Mouse (Mus musculus): ENCODE measurements at regions not wholly inside any gene's neighbourhood (a gene's known extent, or its start where the extent isn't known, plus 50 kb on each side); places are given as distances from the start of the nearest gene placed in this dataset.

DNA sequence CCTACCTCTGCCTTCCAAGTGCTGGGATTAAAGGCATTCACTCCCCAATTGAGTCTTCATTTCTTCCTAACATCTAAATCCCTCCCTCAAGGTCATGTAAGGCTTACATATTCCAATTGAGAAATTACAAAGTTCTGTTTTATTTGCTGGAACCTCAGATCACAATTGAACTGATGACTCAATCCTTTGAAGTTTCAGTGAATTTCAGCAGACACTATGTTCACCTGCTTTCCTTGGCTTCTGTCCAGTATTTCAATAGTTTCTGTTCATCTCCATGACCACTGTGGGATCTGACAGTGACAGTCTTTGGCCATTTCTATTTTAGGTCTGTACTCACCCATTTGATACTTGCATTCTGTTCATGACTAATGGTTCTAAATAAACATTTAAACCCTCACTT lies 241.9 kb upstream of the Cdh12 start:
- no peak for DNase-seq (ENCODE audit: low spot score in 2 of 2)
- intact Hi-C loops (cut with DNase I), result no loop called here

DNA sequence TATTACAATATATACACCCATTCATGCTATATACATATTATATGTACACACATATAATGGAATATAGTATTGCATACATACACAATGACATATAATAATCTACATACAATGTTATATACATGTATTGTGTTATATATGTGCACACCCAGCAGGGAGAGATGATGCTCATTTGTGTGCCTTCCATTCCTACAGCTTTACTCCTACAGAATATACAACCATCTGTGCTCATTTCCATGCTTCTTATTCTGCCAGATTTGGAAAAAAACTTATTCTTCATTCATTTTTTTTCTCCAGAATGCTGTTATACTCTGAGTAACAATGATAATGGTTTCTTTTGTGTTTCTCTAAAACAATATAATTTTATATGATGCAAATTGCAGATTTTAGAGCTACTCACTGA lies 227.0 kb upstream of the Cdh12 start:
- intact Hi-C loops (cut with DNase I), result no loop called here
- DNase-seq (ENCODE audit: low spot score in 2 of 2), result peak in 1 of 2 experiments; percentile 35

DNA sequence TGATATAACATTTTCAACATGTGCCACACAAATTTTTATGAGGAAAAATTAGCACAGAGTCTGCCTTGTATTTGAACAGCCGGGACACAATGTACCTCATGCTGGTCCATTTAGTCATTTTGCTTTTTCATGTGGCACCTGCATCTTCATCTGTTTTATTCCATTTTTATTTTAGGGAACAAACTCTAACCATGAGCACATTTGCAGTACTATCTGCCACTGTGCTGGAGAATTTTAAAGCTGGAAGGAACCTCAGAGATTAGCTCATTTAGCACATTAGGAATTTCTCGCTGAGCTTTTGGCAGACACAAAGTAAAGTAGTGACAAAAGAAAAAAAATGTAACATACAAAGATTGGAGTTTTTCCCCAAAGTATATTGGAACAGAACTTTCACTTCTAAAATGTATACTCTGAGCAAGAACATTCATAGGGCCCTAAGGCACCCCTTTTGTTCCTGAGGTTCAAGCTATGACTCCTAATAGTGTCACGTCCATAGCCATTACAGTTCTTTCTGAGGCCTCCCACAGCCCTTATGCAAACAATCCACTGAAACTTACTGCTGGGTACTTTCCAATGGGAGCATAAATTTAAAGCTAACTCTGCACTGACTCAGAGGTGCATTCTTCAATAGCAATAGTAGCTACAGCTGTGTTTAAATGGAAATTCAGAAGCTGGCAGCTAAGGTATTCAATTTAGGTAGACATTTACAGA lies 225.6 kb upstream of the Cdh12 start:
- intact Hi-C loops (cut with DNase I), result no loop called here
- DNase-seq (ENCODE audit: low spot score in 2 of 2), result peak; percentile 5 to 26

DNA sequence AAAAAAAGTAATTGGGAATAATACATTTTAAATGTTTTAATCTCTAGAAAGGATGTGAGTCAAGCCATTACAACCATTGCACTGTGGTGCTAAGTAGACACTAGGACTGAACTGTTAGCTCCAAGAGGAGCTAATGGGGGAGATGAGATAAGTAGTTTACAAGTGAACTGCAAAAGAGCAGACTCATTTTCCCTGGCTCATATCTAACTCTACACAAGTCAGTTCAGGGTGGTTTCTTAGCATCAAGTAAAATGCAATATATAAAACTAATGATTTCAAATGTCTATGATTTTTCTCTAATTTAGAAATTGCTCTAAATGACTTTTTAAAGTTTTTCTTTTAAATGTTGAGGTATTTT lies 225.1 kb upstream of the Cdh12 start:
- intact Hi-C loops (cut with DNase I), result no loop called here
- DNase-seq (ENCODE audit: low spot score in 2 of 2), result no peak

DNA sequence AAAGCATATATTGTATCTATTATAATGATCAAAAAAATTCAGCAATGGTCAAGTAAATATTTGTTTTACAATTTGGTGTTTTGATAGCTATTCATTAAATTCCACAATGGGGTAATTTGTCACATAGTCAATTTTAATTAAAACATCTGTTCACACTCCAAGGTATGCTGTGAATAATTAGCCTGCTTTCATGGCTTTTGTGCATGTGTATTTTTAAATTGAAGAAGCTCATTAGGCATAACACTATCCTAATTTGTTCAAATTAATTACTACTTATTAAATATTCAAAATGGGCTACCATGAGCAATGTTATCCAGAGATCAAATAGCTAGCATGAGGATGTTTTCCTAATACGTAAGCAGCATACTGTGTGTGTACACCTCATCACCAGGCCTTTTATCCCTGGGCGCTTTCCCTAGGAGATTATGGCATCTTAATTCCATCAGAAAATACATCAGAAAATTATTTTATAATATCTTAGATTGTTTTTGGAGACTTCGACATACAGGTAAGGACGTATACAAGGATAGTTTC lies 183.6 kb upstream of the Cdh12 start:
- DNase-seq (ENCODE audit: low spot score in 2 of 2), result no peak
- intact Hi-C loops (cut with DNase I), result no loop called here

DNA sequence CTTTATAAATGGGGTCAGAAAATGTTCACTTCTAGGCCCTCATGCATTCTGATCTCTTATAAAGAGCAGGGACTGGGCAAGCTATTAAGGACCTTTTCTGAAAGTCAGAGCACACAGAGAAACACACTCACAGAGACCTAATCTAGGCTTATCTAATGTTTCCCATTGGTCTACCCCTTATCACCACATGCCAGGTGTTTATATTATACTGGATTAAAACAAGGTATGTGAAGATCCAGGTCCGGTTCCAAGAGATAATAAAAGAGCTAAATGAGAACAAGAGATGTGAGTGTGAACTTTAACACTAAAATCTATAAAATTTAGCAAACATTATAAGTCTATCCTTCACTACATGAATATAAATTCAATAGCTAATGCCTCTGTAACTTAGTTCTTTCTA lies 135.1 kb upstream of the Cdh12 start:
- intact Hi-C loops (cut with DNase I), result no loop called here
- DNase-seq (ENCODE audit: low spot score in 2 of 2), result no peak

DNA sequence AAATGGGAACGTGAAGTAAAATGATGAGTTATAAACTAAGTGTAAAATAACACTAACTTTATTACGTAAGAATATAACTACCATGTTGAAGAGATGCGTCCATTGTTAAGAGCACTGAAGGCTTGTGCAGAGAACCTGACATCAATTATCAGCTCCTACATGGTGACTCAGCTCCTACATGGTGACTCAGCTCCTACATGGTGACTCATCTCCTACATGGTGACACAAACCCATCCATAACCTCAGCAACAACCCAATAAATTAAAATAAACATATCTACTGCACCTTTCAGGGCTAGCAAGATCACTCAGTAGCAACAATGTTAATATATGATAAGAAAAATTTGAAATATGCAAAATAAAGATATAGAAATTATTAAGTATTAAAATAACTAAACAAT lies 125.5 kb upstream of the Cdh12 start:
- no peak for DNase-seq (ENCODE audit: low spot score in 2 of 2)
- intact Hi-C loops (cut with DNase I), result no loop called here

Measured in left cerebral cortex, postnatal 14 days (tissue).